Mouse (Mus musculus) limb, embryonic 12.5 days (tissue): Measurements from ENCODE around the gene Ablim2. TPM values are rescaled to one million over a fixed set of nuclear protein-coding genes. Genes with fewer than 3 reads are reported as not detected.

ENCODE experiments used
- ATAC-seq: fragments of 200-750 bp; cut with Nextera tagmentation; 2 replicates; pipeline ENCODE4 v1.8.0; 2017; ENCODE audit warnings: low read depth, moderate TSS enrichment; ENCODE audit not compliant: insufficient number of reproducible peaks, insufficient read depth, low FRiP score, low TSS enrichment
- H3K27ac ChIP-seq: fragments of 300-500 bp; sonication (generic); 2 replicates; pipeline ENCODE4 v1.5.1; 2016; ENCODE audit warnings: mild to moderate bottlenecking, moderate library complexity
- H3K27me3 ChIP-seq: fragments of 300-500 bp; sonication (generic); 2 replicates; pipeline ENCODE4 v1.6.1; 2016; ENCODE audit warnings: mild to moderate bottlenecking, moderate library complexity
- H3K36me3 ChIP-seq: fragments of 300-500 bp; sonication (generic); 2 replicates; pipeline ENCODE4 v1.6.1; 2016; ENCODE audit warnings: mild to moderate bottlenecking, moderate library complexity
- H3K4me1 ChIP-seq: fragments of 300-500 bp; sonication (generic); replicated peaks from 2 replicates; pipeline ENCODE4 v1.6.1; 2016
- H3K4me2 ChIP-seq: fragments of 300-500 bp; sonication (generic); 2 replicates; pipeline ENCODE4 v1.6.1; 2016; ENCODE audit warnings: mild to moderate bottlenecking, moderate library complexity
- H3K4me3 ChIP-seq: fragments of 300-500 bp; sonication (generic); replicated peaks from 2 replicates; pipeline ENCODE4 v1.5.1; 2016; ENCODE audit warnings: mild to moderate bottlenecking
- H3K9ac ChIP-seq: fragments of 300-500 bp; sonication (generic); replicated peaks from 2 replicates; pipeline ENCODE4 v1.6.1; 2016; ENCODE audit warnings: mild to moderate bottlenecking, moderate library complexity
- H3K9me3 ChIP-seq: fragments of 300-500 bp; sonication (generic); 2 replicates; pipeline ENCODE4 v1.6.1; 2016; ENCODE audit warnings: mild to moderate bottlenecking, moderate library complexity
- WGBS: fragments of 180-500 bp; shearing (Covaris S2); methylation state at CpG from one replicate; pipeline ENCODE4 v1.1.7; 2016; 5-methylcytosine and 5-hydroxymethylcytosine counted together
- polyA plus RNA-seq: library from polyadenylated mRNA; unstranded; fragments of >200 nt; fragmentation: Nextera tagmentation; extraction: Ambion mirVana; gene quantifications from 2 replicates; pipeline ENCODE4 v1.2.1, GENCODE M21; 2016

Gene Ablim2
- polyA plus RNA-seq, 1 experiment from 2014 or later: 1.1 TPM

DNA sequence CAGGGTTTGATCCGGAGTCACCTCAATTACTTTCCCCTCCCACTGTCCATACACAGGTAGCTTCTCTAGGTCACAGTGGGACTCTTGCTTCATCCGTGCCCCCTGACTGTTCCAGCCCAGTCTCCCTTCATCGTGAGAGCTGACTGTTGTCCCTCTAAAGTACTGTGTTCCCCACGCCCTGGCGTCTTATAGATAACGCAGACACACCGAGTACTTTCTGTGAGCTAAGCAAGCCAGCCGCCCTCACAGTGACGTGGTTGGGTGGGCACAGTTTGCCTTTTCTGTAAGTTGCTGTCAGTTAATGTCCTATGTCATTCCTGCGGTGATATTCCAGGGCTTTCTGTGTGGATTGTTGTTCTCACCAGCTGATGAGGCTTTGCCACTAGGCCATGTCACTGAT lies 175.4 kb downstream of the Ablim2 start:
- 85% methylated on average over 10 of the region's 10 CpGs for WGBS

More for the DNA sequence above, 175.4 kb downstream of the Ablim2 start:
- H3K27ac ChIP-seq: no peak overlapping the region
- no peak for ATAC-seq
- H3K4me2 ChIP-seq: no peak overlapping the region
- H3K4me1 ChIP-seq: 0 out of 2 replicates have a peak, but pooled peaks cover 10% of the 10 kb centered on the region
- H3K27me3 ChIP-seq: no peaks in the 10 kb centered on the region
- no peak overlapping the region for H3K9ac ChIP-seq
- peaks cover 20% of the 10 kb centered on the region; the same call in 1 of the 2 replicates for H3K36me3 ChIP-seq
- no peaks in the 10 kb centered on the region for H3K9me3 ChIP-seq
- H3K4me3 ChIP-seq: no peak overlapping the region

Other genes with a start within 250 kb of the Ablim2 start
- 1.4 and 1.7 TPM in 2 replicates for gene Cpz, start 232.2 kb upstream of the Ablim2 start, polyA plus RNA-seq
- 9.5 and 10.0 TPM in 2 replicates for gene Trmt44, start 182.8 kb upstream of the Ablim2 start, polyA plus RNA-seq
- gene Acox3, start 174.8 kb upstream of the Ablim2 start, polyA plus RNA-seq: 11.4 and 14.5 TPM in 2 replicates
- gene Htra3, start 78.1 kb upstream of the Ablim2 start, polyA plus RNA-seq: 3.4 and 4.5 TPM in 2 replicates
- 4.3 and 5.6 TPM in 2 replicates for gene Sh3tc1, start 17.9 kb upstream of the Ablim2 start, polyA plus RNA-seq
- gene Afap1, start 135.4 kb downstream of the Ablim2 start, polyA plus RNA-seq: 15.4 and 16.6 TPM in 2 replicates